Mouse (Mus musculus) monocyte, adult 2 months (primary cell): Measurements from ENCODE around the gene Pcbd1.
"Not testable (repeated sequence)": the region's sequence is repeated elsewhere in the genome, so short reads cannot be mapped to it uniquely, and the experiment has no call there.

Experiments used
- DNase-seq, 2 experiments: peaks; one replicate each; pipeline ENCODE4 v3.0.0; 2022; ENCODE audit warnings: low spot score in 2 of 2, low read depth in 1 of 2

The Pcbd1 gene

GRCm38 (mm10) chr10:61091866-61092265 is 2.7 kb downstream of the Pcbd1 start:
- DNase-seq: no peak

DNA sequence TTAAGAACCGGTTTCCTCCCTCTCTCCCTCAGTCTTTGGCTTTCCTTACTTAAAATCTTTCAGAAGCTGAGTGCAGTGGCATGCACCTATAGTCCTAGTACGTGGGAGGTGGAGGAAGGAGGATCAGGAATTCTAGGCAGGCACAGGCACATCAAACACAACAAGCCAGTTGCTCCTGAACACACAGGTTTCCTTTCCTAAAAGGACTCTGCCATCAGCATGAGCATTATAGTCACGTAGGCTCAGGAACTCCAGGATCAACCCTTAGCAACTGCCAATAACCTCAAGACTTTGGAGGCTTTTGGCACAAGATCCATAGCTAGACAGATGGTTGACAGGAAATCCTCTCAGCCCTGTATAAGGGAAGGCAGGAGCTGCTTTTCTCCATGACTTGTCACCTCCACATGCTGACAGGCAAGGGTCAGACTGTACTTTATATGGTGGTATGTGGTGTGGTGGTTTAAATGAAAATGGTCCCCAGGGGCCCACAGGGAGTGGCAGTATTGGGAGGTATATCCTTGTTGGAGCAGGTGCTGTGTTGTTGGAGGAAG is 14.5 kb downstream of the Pcbd1 start:
- no peak for DNase-seq

DNA sequence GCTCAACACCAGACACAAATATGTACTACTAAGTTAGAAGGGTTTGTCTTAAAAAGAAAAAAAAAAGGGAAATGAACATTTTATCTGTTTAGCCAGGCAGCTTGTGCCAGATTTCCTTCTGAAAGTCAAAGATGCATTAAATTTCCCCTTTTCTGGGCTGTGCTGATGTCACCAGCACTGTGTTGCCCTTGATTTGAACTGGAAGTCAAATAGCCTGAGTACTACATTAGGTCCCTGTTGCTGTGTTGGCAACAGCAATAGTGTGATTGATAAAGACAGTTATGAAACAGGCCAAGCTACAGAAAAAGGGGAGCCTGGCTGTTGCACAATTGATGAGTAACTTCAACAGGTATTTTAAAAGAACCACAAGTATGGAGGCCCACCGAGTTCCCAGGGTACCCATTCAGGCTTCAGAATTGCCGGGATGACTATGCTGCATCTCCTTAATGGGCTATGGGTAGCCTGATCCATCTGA is 25.2 kb downstream of the Pcbd1 start:
- no peak for DNase-seq

GRCm38 (mm10) chr10:61121732-61122131 is 32.6 kb downstream of the Pcbd1 start:
- not testable (repeated sequence) for DNase-seq

DNA sequence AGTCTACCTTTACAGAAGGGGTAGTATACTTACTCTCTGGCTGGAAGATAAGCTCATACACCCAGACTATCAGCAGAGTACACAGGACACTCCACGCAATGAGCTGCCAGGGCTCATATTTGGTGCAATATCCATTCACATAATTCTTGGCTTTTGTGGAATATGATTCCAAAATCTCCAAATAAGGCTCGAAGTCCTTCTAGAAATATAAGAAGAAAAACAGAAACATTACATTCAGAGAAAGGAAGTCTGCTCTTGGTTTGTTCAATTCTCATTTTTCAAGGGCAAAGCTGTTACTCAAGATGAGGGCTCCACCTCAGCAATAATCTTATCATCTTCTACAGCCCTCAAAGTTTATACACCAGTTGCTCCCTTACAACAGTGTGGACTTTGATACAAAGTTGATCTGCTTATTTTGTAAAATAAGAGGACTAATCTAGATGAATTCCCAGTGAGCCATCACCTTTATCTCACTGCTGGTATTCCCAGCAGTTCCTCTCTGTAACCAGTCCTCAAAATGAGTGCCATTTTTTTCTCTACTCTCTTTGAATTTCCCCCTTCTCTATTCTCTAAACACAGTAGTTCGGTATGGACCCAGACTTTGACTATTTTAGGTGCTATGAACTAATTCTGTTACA is 34.3 kb downstream of the Pcbd1 start:
- DNase-seq: no peak

DNA sequence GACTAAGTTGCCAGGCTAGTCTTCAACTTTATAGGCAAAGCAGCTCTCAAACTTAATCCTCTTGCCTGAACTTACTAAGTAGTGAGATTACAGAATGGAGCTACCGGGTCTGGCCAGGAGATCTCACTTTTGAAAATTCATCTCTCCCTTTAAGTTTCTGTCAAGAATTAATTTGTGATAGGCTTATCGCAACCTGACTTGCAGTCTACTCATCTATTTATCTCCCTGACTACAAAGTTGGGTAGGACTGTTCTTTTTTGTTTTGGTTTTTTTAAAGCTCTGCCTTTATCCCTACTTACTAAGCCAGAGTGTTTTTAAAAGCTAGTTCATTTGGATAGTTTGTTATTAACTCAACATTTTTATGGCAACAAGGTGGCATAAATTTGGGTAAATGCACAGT is 35.3 kb downstream of the Pcbd1 start:
- DNase-seq: no peak

- DNase-seq: no peak
Observed at GRCm38 (mm10) chr10:61128701-61129365, 39.7 kb downstream of the Pcbd1 start.

DNA sequence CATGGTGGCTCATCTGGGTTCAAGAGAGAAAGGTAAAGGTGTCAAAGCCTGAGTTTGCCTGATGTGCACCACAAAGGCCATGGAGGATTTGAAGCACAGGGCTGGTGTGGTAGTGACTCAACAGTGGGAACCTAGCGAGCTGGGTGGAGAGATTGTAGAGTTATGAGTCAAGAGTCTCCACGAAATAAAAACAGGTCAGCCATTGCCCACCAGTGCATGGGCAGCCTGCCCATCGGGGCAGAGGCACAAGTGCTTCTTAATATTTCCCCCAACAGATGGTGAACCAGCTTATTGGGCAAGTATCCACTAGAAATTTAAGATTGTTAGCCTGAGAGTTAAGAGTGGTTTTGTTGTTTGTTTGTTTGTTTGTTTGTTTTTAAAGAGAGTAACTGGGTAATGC is 41.8 kb downstream of the Pcbd1 start:
- no peak for DNase-seq

DNA sequence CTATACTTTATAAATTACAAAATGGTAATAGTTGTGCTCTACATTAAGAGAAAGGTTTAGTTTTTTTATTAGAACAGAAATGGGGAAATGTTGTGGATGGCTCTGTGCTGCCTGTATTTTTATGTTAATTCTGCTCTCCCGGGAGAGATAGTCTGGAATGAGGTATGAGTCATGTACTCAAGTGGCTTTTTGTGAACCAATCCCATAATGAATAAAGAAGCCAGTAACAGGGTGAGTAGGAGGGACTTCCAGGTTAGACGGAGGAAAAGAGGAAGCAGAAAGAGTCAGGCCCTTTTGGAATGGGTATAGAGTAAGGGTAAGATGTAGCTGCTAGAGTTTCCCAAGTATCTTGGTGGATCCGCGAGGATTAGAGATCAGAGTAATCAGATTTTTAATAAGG is 44.9 kb downstream of the Pcbd1 start:
- DNase-seq: no peak

DNA sequence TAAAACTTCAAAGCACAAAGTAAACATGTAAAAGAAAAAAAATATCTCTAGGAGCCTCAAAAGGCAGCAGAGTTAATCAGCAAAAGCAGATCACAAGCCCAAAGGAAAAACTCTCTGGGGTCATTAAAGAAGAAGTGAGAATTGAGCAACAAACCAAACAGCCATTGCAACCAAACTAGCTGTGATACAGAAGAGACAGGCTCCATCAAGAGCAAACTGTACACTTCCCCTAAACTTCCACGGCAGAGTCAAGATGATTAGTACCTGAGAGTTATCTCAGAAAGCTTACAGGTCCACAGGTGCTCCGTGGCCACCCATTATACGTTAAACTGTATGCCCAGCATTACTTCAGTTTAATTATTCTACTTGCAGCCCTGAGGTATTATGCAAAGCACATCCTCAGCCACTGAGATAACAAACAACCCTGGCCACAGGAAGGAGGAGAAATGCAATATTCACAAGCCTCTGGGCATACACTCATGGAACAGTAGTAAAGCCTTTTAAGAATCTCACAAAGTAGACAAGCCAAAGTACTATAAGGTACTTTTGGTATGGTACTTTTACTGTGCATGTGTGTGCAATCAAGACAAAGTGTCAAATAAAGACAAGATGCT is 46.2 kb downstream of the Pcbd1 start:
- DNase-seq: no peak

GRCm38 (mm10) chr10:61137567-61137966 is 48.4 kb downstream of the Pcbd1 start:
- no peak for DNase-seq

DNA sequence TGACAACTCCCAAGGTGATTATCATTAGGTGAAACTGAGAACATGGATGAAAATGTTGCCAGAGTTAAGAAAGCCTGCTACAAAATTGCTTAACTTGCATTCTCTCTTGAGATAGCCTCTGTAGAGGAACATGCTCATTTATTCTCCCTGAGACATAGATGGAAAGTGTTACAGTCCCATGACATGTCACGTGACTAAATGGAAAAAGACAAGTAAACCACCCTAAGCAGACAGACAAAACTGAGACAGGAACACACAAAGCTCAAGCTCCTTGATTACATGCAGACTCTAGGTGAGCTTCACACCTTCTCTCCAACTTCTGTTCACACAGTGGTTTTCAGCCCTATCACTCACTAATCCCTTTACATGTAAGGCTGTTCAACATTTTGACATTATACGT is 54.2 kb downstream of the Pcbd1 start:
- DNase-seq: no peak
